8 mouse cellular contexts compared by ENCODE assay signal in the genomic region with DNA sequence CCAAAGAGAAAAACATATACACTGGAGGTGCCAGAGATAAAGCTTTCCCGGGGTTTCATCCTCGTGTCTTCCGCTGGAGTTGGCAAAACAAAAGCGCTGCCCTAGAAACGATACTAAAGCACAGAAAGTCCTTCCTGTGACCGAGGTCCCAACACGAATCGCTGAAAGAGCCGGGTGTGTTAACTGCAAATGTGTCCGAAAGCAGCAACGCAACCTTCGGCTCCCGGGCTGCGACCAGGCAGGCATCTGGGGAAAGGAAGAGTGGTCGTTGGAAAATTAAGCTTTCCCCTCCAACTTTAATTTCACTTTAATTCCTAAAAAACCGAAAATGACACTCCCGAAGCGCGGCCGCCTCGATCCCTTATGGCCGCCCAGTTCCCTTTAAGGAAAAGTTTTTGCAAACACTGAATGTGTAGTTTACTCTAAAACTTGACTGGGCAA.
DNase-seq lines count a peak whose midpoint lies in the region; ATAC-seq and TF ChIP-seq lines count a peak whose summit lies in the region.

No protein-coding gene starts in this region.

- intact Hi-C loops in left cerebral cortex, postnatal 25 days (cut with DNase I): loop anchor here (5.0 kb wide), 1 partner anchor 493 kb away; no protein-coding TSS in a partner anchor

- no peaks in the 10 kb centered on the region for H3K36me3 ChIP-seq in heart, embryonic 14.5 days (ENCODE audit: control insufficient read depth, insufficient read depth, low read length)
- H3K36me3 ChIP-seq in limb, embryonic 11.5 days (ENCODE audit: control insufficient read depth, insufficient read depth, low read length): no peaks in the 10 kb centered on the region
- H3K36me3 ChIP-seq in myocyte (ENCODE audit: control insufficient read depth, insufficient read depth): no peaks in the 10 kb centered on the region

- no peaks in the 10 kb centered on the region for H3K79me2 ChIP-seq in myocyte (ENCODE audit: control insufficient read depth, insufficient read depth)

- WGBS in heart, embryonic 14.5 days: under 1% methylated on average over 22 of the region's 22 CpGs
- WGBS in limb, embryonic 11.5 days: under 1% methylated on average over 22 of the region's 22 CpGs

- peak overlapping the region; percentile 78 for H3K9ac ChIP-seq in heart, embryonic 14.5 days (ENCODE audit: low read length)
- H3K9ac ChIP-seq in limb, embryonic 11.5 days (ENCODE audit: low read length): peak overlapping the region; percentile 62

- no peak for ATAC-seq in heart, embryonic 14.5 days (ENCODE audit: insufficient number of reproducible peaks, insufficient read depth, low FRiP score, low read depth)
- no peak for ATAC-seq in limb, embryonic 11.5 days (ENCODE audit: insufficient number of reproducible peaks, low FRiP score, low TSS enrichment, low read depth)

- DNase-seq in 3134 (ENCODE audit: extremely low read depth, insufficient read length, low spot score) (peak; percentile 47), adipocyte (ENCODE audit: low spot score) (peak; percentile 69)
- DNase-seq in limb, embryonic 11.5 days (ENCODE audit: low spot score): peak; percentile 74
- DNase-seq in left cerebral cortex, postnatal 25 days (ENCODE audit: low spot score in 2 of 2): no peak
- no peak for DNase-seq in adrenal gland, adult 2 months
- DNase-seq in thymus, postnatal 0 days (ENCODE audit: low spot score): no peak

- peak overlapping the region; percentile 34 to 36 for H3K4me3 ChIP-seq in heart, embryonic 14.5 days (ENCODE audit: control insufficient read depth in 1 of 2, insufficient read depth in 1 of 2, low read depth in 1 of 2, low read length in 2 of 2)
- peak overlapping the region; percentile 2; the same call in 1 of the 2 replicates for H3K4me3 ChIP-seq in limb, embryonic 11.5 days (ENCODE audit: low read depth, low read length)
- peak overlapping the region; percentile 39 for H3K4me3 ChIP-seq in myocyte

- peak overlapping the region; percentile 80 for H3K4me2 ChIP-seq in heart, embryonic 14.5 days (ENCODE audit: low read length)
- peak overlapping the region; percentile 73 for H3K4me2 ChIP-seq in limb, embryonic 11.5 days (ENCODE audit: low read depth, severe bottlenecking)
- peak overlapping the region; percentile 82 for H3K4me2 ChIP-seq in myocyte (ENCODE audit: low read depth)

- peak overlapping the region; percentile 87 to 90 for H3K27ac ChIP-seq in heart, embryonic 14.5 days (replicated peaks in 1 of 2; ENCODE audit: control insufficient read depth in 1 of 2, insufficient read depth in 1 of 2, low read depth in 2 of 2, low read length in 2 of 2)
- peak overlapping the region; percentile 85 for H3K27ac ChIP-seq in limb, embryonic 11.5 days (replicated peaks; ENCODE audit: low read depth, low read length)

- peak; percentile 26 for TF ChIP-seq POLR2A in myocyte (IDR thresholded peaks at IDR 0.05; ENCODE audit: insufficient read length, low read depth)

- H3K9me3 ChIP-seq in heart, embryonic 14.5 days (ENCODE audit: control insufficient read depth, low read length): no peaks in the 10 kb centered on the region
- no peaks in the 10 kb centered on the region for H3K9me3 ChIP-seq in limb, embryonic 11.5 days (ENCODE audit: control insufficient read depth, low read length)

- H3K27me3 ChIP-seq in heart, embryonic 14.5 days (ENCODE audit: control insufficient read depth, insufficient read depth, low read length): peaks cover 8% of the 10 kb centered on the region; the same call in 1 of the 2 replicates
- H3K27me3 ChIP-seq in limb, embryonic 11.5 days (ENCODE audit: control insufficient read depth, insufficient read depth, low read length): no peaks in the 10 kb centered on the region
- no peaks in the 10 kb centered on the region for H3K27me3 ChIP-seq in myocyte (ENCODE audit: control insufficient read depth, insufficient read depth, insufficient read length)

- H3ac ChIP-seq in myocyte (ENCODE audit: control insufficient read depth, insufficient read length): no peak overlapping the region

- peaks cover 25 to 42% of the 10 kb centered on the region in 2 experiments for H3K4me1 ChIP-seq in heart, embryonic 14.5 days (ENCODE audit: control insufficient read depth in 2 of 2, insufficient read depth in 2 of 2, low read length in 2 of 2)
- peaks cover 28% of the 10 kb centered on the region for H3K4me1 ChIP-seq in limb, embryonic 11.5 days (ENCODE audit: control insufficient read depth, insufficient read depth, low read length)

TF ChIP-seq in myocyte, 11 proteins besides CTCF, POLR2A, EP300 and RAD21:
- TF ChIP-seq CEBPB (IDR thresholded peaks at IDR 0.05; ENCODE audit: insufficient read depth, poor library complexity, severe bottlenecking): no peak
- no peak for TF ChIP-seq SRF (IDR thresholded peaks at IDR 0.05; ENCODE audit: control insufficient read depth, insufficient read length, low read depth)
- TF ChIP-seq TCF12 (IDR thresholded peaks at IDR 0.05; ENCODE audit: insufficient read depth, poor library complexity, severe bottlenecking): no peak
- no peak for TF ChIP-seq POLR2AphosphoS2 (IDR thresholded peaks at IDR 0.05; ENCODE audit: insufficient read length, low read depth)
- no peak for TF ChIP-seq MAX (IDR thresholded peaks at IDR 0.05; ENCODE audit: low read depth)
- no peak for TF ChIP-seq MYOD1 (IDR thresholded peaks at IDR 0.05; ENCODE audit: control insufficient read depth in 1 of 3, insufficient read length in 2 of 3, low read depth in 2 of 3)
- no peak for TF ChIP-seq E2F4 (IDR thresholded peaks at IDR 0.05; ENCODE audit: insufficient read depth)
- TF ChIP-seq REST (IDR thresholded peaks at IDR 0.05; ENCODE audit: insufficient read depth, insufficient read length): no peak
- TF ChIP-seq USF1 (IDR thresholded peaks at IDR 0.05; ENCODE audit: low read depth): no peak
- no peak for TF ChIP-seq TCF3 (IDR thresholded peaks at IDR 0.05; ENCODE audit: insufficient read length, low read depth)

Comparison
In these comparisons a context has a peak if more than half of its experiments do, and no peak if none do; other contexts are left out.
1. DNase-seq: peak in 3134 (single experiment), adipocyte (single experiment) and limb, embryonic 11.5 days (single experiment); none in left cerebral cortex, postnatal 25 days (0 of 2), adrenal gland, adult 2 months (single experiment) and thymus, postnatal 0 days (single experiment).
2. Peak in every context shown above with its lines, with median percentiles within 50 percentile points of each other: H3K4me2 ChIP-seq and H3K4me3 ChIP-seq.